Mouse (Mus musculus) erythroid progenitor cell, adult 5-6 weeks (primary cell): Measurements from ENCODE around the gene Scyl3. TPM values are rescaled to one million over a fixed set of nuclear protein-coding genes. Genes with fewer than 3 reads are reported as not detected.

Source experiments
- ATAC-seq: replicated peaks from 2 replicates; pipeline ENCODE4 v1.8.0; 2016; ENCODE audit warnings: moderate number of reproducible peaks, mild to moderate bottlenecking, moderate TSS enrichment, inconsistent platforms; ENCODE audit not compliant: poor library complexity, low FRiP score, severe bottlenecking
- total RNA-seq, 2 experiments: library from RNA; stranded (forward) in 1 of 2; stranded (reverse) in 1 of 2; fragments of 150-400 nt in 1 of 2; fragments of 186-747, 209-891 nt in 1 of 2; gene quantifications; 2 replicates each; pipeline versions ENCODE4 v1.2.3 to v1.2.4; 2015 to 2017; ENCODE audit warnings: low replicate concordance in 2 of 2

Scyl3 gene
- total RNA-seq, 2 experiments from 2014 or later: 12.2 to 14.7 TPM

- no peak for ATAC-seq
Observed at GRCm38 (mm10) chr1:163942056-163942455, 13.2 kb downstream of the Scyl3 start.

GRCm38 (mm10) chr1:163953396-163953795 lies 24.5 kb downstream of the Scyl3 start:
- ATAC-seq: no peak

- no peak for ATAC-seq
Observed at GRCm38 (mm10) chr1:163958036-163958435, 29.1 kb downstream of the Scyl3 start.

DNA sequence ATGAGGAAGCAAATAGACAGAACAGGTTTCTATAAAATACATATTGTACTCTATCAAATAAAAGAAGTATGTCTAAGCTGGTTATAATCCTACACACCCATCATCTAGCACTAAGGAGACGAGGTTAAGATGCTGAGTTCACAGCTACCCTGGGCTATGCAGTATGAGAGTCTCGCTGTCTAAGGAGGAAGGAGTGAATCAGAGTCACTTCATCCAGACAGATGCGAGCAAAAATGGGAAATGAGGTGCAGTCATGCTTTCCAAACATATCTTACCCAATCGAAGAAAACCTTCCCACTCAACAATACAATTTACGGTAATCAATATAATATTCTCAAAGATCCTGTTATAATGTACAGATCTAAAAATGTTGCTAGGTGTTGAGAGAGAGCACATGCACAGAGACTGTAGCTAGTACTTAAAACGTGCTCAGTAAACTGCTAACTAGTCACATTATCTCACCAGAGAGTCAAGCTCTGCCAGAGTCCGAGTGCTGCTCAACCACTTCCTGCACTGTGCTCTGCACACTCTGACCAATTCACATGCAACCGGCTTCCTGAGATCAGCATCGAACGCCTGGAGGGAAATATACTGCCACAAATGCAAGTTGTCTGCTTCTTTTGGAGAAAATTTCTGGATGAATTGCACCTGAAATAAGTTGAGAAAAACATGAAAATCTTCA lies 35.2 kb downstream of the Scyl3 start:
- ATAC-seq: no peak

GRCm38 (mm10) chr1:163974471-163974870 lies 45.6 kb downstream of the Scyl3 start:
- no peak for ATAC-seq

- ATAC-seq: no peak
Observed at GRCm38 (mm10) chr1:163975088-163975487, 46.2 kb downstream of the Scyl3 start.

- ATAC-seq: no peak
Observed at GRCm38 (mm10) chr1:163976515-163976914, 47.6 kb downstream of the Scyl3 start.

DNA sequence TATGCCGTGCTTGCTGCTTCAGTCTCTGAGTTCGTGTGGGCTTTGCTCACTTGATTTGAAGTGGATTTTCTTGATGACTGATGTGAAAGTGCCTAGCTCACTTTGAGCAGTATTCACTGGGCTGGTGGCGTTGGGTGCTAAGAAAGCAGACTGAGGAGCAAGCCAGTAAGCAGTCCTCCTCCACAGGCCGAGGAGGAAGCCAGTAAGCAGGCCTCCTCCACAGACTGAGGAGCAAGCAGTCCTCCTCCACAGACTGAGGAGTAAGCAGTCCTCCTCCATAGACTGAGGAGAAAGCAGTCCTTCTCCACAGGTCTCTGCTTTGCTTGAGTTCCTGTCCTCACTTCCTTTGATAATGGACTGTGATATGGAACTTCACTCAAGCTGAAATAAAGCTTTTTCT lies 63.5 kb downstream of the Scyl3 start:
- ATAC-seq: no peak

DNA sequence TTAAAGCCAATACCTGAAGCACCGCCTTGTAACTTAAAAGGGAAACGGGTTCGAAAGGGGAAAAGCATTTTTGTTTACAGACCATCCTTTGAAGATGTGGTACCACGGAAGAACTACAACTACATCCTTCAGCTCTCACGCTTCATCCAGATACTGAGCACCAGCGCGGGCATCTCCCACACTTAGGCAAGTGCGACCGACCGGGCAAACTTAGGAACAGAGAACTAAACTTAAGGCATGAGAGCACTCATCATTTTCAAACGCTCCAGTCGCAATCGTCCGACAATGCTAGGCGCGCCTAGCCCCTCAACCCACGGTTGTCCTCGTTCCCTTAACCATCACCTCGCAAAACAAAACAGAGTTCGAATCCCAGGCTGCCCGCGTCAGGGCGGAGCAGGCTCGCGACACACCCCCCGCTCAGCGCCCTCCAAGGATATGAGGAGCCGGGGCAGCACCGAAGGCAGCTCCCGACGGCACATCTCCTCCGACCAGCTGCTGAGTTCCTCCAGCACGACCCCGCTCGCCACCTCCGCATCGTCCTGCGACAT lies 65.3 kb downstream of the Scyl3 start:
- peak; percentile 80 for ATAC-seq

- peak; percentile 94 for ATAC-seq
Observed at GRCm38 (mm10) chr1:163994721-163995608, 66.1 kb downstream of the Scyl3 start, which contains the start of the genes BC055324 and Mettl18. TSS of gene BC055324 (minus strand) at chr1:163994796. TSS of gene Mettl18 (plus strand) at chr1:163994889.

DNA sequence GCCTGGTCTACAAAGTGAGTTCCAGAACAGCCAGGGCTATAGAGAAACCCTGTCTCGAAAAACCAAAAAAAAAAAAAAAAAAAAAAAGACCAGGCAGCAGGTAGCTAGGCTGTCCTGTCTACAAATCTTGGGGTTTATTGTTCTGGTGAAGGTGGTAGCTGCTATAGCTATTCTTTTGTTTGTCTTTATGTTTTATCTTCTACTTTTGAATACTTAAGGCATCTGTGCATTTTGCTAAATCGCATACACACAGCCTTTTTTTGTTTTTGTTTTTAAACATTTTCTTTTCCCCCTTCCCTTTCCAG lies 66.7 kb downstream of the Scyl3 start:
- ATAC-seq: no peak

DNA sequence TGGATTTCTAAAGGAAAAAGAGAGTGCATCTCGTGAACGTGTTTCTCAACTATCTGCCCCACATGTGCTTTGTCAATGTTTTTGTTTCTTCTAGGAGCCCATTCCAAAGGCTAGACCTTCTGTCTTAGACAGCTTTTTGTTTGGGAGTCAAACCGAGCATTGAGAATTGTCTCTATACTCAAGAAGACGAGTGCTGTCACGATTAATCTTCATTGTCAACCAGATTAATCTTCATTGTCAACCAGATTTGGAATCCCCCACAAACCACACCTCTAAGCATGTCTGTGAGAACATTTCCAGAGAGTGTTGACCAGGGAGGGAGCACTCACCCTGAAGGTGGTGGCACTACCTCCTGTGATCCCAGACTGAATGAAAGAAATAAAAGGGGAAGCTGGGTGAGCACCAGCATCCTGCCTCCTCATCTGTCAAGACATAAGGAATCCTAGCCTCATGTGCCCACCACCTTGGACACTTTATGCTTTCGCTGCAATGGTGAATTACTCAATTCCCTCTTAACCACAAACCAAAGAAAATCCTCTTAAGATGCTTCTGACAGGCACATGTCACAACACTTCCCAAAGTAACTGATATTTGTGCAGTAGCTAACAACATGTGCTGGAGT lies 73.0 kb downstream of the Scyl3 start:
- no peak for ATAC-seq

DNA sequence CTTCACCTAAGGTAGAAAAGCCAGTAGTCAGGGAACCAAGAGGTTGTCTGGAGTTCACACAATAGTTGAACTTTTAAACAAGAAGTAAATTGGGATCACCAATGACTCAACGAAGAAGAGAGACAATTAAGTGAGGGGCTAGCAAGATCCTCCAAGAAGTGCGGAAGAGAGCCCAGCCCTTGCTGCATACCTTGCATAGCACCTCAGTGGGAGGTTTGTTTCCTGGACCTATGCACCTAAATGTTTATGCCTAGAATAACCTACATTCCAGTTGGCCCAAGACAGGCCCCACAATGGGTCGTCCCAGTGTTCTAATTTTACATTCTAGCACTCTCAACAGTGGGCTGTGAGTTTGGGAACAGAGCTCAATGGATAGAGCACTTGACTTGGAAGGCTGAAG lies 75.4 kb downstream of the Scyl3 start:
- ATAC-seq: no peak

Other genes with a start within 250 kb of the Scyl3 start
- gene Mettl11b, start 203.9 kb upstream of the Scyl3 start, total RNA-seq (2015; ENCODE audit: low replicate concordance): not detected in 2 replicates
- gene Mettl11b, start 203.9 kb upstream of the Scyl3 start, total RNA-seq (2017; ENCODE audit: low replicate concordance): not detected in 2 replicates
- 2.2 and 5.9 TPM in 2 replicates for gene Kifap3, start 149.5 kb upstream of the Scyl3 start, total RNA-seq (2015; ENCODE audit: low replicate concordance)
- 1.9 TPM in 1 of 2 replicates, not detected in the other for gene Kifap3, start 149.5 kb upstream of the Scyl3 start, total RNA-seq (2017; ENCODE audit: low replicate concordance)
- 26.4 and 37.5 TPM in 2 replicates for gene BC055324, start 65.7 kb downstream of the Scyl3 start, total RNA-seq (2015; ENCODE audit: low replicate concordance)
- gene BC055324, start 65.7 kb downstream of the Scyl3 start, total RNA-seq (2017; ENCODE audit: low replicate concordance): 7.4 and 25.4 TPM in 2 replicates
- gene Mettl18, start 65.8 kb downstream of the Scyl3 start, total RNA-seq (2015; ENCODE audit: low replicate concordance): 1.1 TPM in 1 of 2 replicates, not detected in the other
- gene Mettl18, start 65.8 kb downstream of the Scyl3 start, total RNA-seq (2017; ENCODE audit: low replicate concordance): 2.1 and 5.6 TPM in 2 replicates
- gene Sele, start 119.1 kb downstream of the Scyl3 start, total RNA-seq (2015; ENCODE audit: low replicate concordance): 0.84 TPM in 1 of 2 replicates, not detected in the other
- gene Sele, start 119.1 kb downstream of the Scyl3 start, total RNA-seq (2017; ENCODE audit: low replicate concordance): not detected in 2 replicates
- 52.0 and 64.5 TPM in 2 replicates for gene Sell, start 132.9 kb downstream of the Scyl3 start, total RNA-seq (2015; ENCODE audit: low replicate concordance)
- gene Sell, start 132.9 kb downstream of the Scyl3 start, total RNA-seq (2017; ENCODE audit: low replicate concordance): 15.9 and 30.2 TPM in 2 replicates
- gene Selp, start 186.2 kb downstream of the Scyl3 start, total RNA-seq (2015; ENCODE audit: low replicate concordance): not detected in 2 replicates
- not detected in 2 replicates for gene Selp, start 186.2 kb downstream of the Scyl3 start, total RNA-seq (2017; ENCODE audit: low replicate concordance)
- 6.8 and 9.2 TPM in 2 replicates for gene F5, start 222.7 kb downstream of the Scyl3 start, total RNA-seq (2015; ENCODE audit: low replicate concordance)
- gene F5, start 222.7 kb downstream of the Scyl3 start, total RNA-seq (2017; ENCODE audit: low replicate concordance): 3.5 and 4.3 TPM in 2 replicates